Mouse (Mus musculus) ES-CJ7 (cell line): ENCODE data around the gene Phtf2.
"Not testable (repeated sequence)": the region's sequence is repeated elsewhere in the genome, so short reads cannot be mapped to it uniquely, and the experiment has no call there.

ENCODE experiments used
- DNase-seq: peaks from one replicate; pipeline ENCODE4 v3.0.0; 2011; ENCODE audit warnings: low read depth, low spot score

The Phtf2 gene

DNA sequence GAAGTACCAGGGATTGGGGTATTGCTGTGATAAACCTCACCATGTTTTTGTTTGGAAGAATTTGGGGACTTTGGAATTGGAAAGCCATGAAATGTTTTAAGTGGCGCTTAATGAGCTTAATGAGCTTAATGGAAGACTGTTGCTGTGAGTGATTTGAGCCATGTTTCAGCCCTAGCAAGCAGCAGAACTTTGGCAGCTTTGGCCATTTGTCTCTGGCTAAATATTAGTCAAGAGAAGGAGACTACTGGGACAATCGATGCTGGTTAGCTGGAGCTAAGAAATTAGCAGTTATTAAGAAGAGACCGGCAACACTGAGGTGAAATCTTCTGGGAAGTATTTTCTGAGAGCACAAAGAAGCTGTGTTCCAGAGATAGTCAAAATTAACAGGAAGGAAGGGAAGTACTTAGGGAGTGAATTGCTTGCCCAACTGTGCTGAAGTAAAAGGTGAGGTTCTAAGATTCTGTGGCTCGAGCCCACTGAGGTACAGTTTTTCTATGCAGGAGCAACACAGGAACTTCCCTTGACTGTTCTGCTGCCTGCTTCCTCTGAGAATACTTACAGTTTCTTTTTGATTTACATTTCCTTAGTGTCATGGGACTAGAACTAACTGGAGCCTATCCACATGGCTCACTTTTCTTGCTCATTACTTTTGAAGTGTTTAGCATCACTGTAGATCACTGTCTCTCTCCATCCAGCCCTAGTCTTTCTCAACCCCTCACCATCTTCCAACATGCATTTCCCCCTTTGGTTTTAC lies 17.5 kb downstream of the Phtf2 start:
- no peak for DNase-seq

DNA sequence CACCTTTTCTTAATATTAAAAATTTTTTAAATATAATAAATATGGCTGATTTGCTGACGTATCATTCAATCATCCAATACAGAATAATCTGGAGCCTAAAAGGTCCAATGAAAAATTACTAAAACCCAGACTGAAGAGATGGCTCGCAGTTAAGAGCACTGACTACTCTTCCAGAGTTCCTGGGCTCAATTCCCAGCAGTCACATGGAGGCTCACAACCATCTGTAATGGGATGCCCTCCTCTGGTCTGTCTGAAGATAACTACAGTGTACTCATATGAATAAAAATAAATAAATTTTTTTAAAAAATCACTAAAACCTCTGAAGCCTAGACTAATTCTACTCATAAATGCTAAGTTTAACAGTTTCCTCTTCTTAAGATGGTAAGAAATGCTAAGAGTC lies 20.0 kb downstream of the Phtf2 start:
- DNase-seq = no peak

DNA sequence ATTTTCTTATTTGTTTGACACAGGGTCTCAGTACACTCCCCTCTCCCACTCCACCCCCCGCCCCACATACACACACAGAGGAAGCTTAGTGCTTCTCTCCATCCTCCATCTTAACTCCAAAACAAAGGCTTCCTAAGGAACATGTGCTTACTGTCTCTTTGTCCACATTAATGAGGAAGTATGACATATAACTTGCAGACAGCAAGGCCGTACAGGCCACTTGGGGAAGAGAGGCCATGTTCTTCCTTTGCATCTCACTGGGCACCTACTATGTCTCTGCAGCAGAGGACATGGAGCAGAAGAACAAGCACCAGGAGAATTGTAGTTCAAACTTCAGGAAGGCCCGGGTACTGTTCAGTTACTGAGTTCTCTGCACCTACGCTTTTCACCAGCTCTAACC lies 21.4 kb downstream of the Phtf2 start:
- no peak for DNase-seq

DNA sequence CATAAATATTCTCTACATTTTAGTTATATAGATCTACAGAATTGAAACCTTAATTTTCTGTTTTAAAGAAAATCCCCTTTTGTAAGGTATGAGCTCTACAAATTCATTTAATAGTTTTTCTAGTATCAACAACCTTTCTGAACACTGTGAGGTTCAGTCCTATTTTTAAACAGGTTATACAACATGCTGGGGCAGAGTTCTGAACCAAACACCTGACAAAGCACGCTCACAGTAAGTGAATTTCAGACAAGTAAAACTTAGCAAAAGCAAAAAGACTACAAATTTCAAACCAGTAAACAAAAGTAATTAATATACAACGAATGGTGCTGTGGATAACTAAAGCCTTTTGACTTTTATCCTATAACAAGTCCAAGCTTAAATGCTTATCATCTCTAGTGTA lies 23.5 kb downstream of the Phtf2 start:
- no peak for DNase-seq

- DNase-seq = no peak
Observed at GRCm38 (mm10) chr5:20855066-20855465, 26.9 kb downstream of the Phtf2 start.

GRCm38 (mm10) chr5:20847010-20847409 lies 34.9 kb downstream of the Phtf2 start:
- no peak for DNase-seq

- DNase-seq = no peak
Observed at GRCm38 (mm10) chr5:20843816-20844215, 38.1 kb downstream of the Phtf2 start.

DNA sequence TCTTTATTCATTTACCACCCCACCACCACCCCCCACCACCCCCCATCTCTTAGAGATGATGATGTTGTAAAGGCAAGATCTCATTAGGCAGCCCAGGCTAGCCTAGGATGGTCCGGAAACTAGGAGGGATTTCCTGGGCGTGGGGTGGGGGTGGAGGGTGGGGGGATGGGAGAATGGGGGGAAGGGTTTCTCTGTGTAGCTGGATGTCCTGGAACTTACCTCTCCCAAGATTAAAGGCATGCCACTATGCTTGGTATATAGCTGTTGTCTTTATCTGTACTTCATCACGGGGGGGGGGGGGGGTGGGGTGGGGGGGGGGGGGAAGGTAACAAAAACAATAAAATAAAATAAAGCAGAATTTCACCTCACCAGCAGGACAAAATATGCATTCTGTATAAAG lies 38.5 kb downstream of the Phtf2 start:
- DNase-seq = no peak

DNA sequence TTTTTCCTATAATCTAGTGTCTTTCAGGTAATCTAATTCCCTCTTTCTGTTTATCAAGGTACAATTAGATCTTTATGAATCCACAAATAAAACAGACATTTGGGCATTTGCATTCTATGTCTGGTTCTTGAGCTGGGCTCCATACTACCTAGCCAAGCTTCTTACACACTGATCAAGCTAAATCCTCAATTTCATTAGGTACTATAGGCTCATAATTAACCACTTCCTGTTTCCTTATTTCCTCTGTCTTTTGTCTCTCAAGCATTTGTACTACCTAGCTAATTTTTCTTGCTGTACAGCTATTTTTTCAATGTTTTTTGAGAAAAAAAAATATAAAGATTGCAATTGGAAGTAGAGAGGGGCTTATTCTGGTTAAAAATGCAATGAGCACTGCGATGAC lies 44.8 kb downstream of the Phtf2 start:
- no peak for DNase-seq

- no peak for DNase-seq
Observed at GRCm38 (mm10) chr5:20834399-20834798, 47.5 kb downstream of the Phtf2 start.

- DNase-seq = no peak
Observed at GRCm38 (mm10) chr5:20831433-20831832, 50.5 kb downstream of the Phtf2 start.

DNA sequence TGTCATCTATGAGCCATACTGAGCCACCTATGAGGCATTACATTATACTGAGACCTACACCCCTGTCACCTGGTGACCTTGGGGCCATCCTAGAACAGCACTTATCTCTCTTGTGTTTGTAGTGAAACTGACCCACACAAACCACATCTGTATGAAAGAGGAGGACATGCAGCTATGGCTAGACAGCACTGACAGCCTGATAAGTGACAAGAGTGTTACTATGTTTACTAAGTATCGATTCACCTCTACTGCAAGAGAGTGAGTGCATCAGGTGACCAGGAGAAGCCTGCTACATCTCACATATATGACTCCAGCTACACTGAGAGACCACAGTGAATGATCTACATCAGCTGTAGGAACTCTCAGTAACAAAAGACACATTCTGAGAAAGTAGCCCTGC lies 51.2 kb downstream of the Phtf2 start:
- DNase-seq = no peak

DNA sequence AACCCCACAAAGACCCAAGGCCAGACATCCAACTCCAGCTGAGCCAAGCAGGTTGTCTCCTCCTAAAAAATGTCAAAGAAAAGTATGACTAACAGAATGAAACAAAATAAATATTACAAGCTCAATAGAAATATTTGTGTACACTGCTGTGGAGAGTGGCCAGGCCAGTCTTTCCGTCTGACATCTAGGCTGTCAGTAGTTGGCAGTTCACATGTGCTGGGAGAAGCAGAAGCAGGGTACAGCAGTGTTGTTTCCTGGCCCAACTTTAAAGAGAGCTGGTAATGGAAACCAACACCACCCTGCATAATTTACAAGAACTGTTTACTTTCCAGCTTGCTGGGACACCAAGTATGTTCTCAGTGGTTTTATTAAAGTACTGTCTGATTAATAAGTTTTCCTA lies 60.3 kb downstream of the Phtf2 start:
- DNase-seq = no peak

- DNase-seq = no peak
Observed at GRCm38 (mm10) chr5:20821122-20821521, 60.8 kb downstream of the Phtf2 start.

GRCm38 (mm10) chr5:20815094-20815493 lies 66.8 kb downstream of the Phtf2 start:
- no peak for DNase-seq

GRCm38 (mm10) chr5:20810449-20810848 lies 71.5 kb downstream of the Phtf2 start:
- no peak for DNase-seq

DNA sequence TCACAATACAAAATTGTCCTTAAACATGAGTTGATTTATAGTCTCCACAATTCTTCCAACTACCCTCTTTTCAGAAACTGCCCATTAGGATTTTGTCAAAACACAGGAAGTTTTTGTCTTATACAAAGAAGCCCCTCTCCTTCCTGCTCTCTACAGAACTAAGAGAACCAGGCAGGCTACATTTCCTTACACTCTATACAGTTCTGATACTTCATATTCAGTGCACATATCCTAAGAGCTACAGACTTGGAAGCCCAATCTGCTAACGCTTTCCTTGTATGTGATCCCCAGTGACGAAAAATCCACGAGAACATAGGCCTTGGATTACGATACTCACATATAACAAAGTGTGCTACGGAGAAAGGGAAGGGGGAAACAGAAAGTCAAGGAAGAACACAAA lies 86.0 kb downstream of the Phtf2 start:
- DNase-seq = no peak

DNA sequence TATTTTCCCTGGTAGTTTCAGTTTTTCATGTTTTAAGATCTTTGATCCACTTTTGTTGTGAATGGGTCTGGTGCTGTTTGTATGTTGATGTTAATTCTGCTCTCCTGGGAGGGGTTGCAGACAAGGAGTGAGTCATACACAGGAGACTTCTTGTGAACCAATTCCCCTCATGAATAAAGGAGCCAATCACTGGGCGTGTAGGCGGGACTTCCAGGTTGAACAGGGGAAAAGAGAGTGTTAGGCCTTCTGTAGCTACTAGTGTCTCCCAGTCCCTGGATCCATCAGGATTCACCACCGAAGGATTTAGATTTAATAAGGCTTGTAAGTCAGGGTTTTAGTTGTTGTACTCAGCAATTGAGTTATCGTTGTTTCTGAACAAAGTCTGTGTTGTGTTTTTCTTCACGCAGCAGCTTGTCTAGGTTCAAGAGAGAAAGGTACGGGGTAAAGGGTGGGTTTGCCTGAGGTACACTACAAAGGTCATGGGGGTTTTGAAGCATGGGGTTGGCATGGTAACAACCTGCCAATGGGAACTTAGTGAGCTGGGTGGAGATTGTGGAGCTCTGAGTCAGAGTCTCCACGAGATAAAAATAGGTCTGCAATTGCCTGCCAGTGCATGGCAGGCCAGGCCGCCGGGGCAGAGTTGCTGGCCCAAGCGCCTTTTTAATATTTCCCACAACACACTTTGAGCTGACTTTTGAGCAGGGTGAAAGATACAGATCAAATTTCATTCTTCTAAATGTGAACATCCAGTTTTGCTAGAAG lies 90.0 kb downstream of the Phtf2 start:
- peak; percentile 45 for DNase-seq

DNA sequence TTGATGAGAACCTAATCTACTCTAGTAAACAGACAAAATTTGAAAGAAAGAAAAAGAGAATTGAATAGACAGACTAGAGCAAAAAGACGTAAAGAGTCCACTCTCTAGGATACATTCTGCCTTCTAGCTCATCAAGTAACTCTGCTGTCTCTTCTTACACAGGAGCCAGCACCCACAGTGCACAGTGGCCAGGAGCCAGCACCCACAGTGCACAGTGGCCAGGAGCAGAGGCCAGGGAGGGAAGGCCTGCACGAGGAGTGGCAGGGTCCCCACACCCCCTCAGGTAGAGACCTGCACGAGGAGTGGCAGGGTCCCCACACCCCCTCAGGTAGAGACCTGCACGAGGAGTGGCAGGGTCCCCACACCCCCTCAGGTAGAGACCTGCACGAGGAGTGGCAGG lies 95.5 kb downstream of the Phtf2 start:
- not testable (repeated sequence) for DNase-seq

DNA sequence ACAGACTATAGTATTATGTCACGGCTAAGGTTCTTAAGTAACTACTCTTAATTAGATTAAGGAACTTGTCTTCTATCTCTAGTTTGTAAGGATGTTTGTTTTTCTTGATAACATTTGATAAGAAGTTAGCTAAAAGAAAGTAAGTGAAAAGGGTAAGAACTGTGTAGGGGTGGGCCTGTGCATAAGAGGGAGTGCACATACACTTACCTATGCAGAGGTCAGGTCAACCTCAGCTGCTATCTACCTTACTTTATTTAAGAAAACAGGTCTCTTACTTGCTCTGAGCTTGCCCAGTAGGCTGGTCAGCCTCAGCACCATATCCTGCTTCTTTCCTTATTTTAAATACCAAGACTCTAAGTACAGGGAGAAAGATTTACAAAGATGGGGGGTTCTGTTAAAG lies 100.8 kb downstream of the Phtf2 start:
- DNase-seq = no peak

DNA sequence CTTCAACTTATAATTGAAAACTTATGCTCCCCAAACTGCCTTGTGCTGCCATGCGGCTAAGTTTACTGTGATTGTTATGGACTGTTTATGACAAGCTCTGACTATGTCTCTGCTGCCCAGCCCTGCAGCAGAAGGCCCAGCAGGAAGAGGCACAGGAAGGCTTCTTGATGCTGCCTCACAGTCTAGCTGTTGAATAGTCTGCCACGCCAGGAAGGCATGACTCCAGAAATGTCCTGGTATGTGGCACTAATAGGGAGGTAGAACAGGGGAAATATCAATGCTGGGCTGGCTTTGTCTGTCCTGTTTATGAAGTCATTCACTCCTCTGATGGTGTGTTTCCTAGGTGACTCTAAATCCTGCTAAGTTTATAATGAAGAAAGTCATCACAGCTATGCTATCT lies 102.7 kb downstream of the Phtf2 start:
- DNase-seq = no peak

- DNase-seq = peak; percentile 33
Observed at GRCm38 (mm10) chr5:20778274-20778984, 103.5 kb downstream of the Phtf2 start.

DNA sequence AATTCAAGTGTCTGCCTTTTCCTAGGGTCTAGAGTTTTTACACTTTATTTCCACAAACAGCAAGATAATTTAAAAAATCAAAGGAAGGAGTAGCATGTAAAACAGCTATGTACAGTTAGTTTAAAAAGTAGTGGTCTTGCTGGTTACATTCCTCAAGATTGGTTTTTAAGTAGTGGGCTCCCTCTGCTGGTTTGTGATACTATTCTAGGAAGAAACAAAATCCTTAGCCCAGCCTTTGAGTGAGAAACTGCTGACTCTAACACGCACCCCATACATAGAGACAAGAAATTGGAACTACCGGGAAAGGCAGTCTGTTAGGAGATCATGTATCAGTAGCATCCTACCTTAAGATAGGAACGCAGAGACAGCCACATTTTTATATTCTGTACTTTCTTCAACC lies 108.6 kb downstream of the Phtf2 start:
- DNase-seq = peak; percentile 68
